Mouse (Mus musculus): ENCODE measurements around the gene Sc5d. TPM values are rescaled to one million over a fixed set of nuclear protein-coding genes. Genes with fewer than 3 reads are reported as not detected.
A peak's percentile ranks its signal among the peaks of the same experiment; 100 is the strongest.

Gene Sc5d
- polyA plus RNA-seq, 1 experiment: 59.5 TPM

GRCm38 (mm10) chr9:42260481-42260880, 3.6 kb downstream of the Sc5d start:
- DNase-seq (ENCODE audit: low spot score): no peak

- no peak for DNase-seq (ENCODE audit: low spot score)
These were observed 14.9 kb downstream of the Sc5d start for GRCm38 (mm10) chr9:42249112-42249511.

GRCm38 (mm10) chr9:42246688-42247087, 17.4 kb downstream of the Sc5d start:
- no peak for DNase-seq (ENCODE audit: low spot score)

- no peak for DNase-seq (ENCODE audit: low spot score)
These were observed 19.9 kb downstream of the Sc5d start for GRCm38 (mm10) chr9:42244173-42244572.

GRCm38 (mm10) chr9:42241021-42241420, 23.0 kb downstream of the Sc5d start:
- DNase-seq (ENCODE audit: low spot score): no peak

- no peak for DNase-seq (ENCODE audit: low spot score)
These were observed 23.5 kb downstream of the Sc5d start for GRCm38 (mm10) chr9:42240583-42240992.

- no peak for DNase-seq (ENCODE audit: low spot score)
These were observed 25.2 kb downstream of the Sc5d start for GRCm38 (mm10) chr9:42238827-42239226.

GRCm38 (mm10) chr9:42231116-42231515, 32.9 kb downstream of the Sc5d start:
- no peak for DNase-seq (ENCODE audit: low spot score)

GRCm38 (mm10) chr9:42230333-42230732, 33.7 kb downstream of the Sc5d start:
- no peak for DNase-seq (ENCODE audit: low spot score)

GRCm38 (mm10) chr9:42229465-42230110, 34.5 kb downstream of the Sc5d start:
- DNase-seq (ENCODE audit: low spot score): no peak

GRCm38 (mm10) chr9:42227804-42228203, 36.3 kb downstream of the Sc5d start:
- DNase-seq (ENCODE audit: low spot score): no peak

GRCm38 (mm10) chr9:42219001-42219660, 44.9 kb downstream of the Sc5d start:
- DNase-seq (ENCODE audit: low spot score): no peak

GRCm38 (mm10) chr9:42217685-42218084, 46.4 kb downstream of the Sc5d start:
- DNase-seq (ENCODE audit: low spot score): peak; percentile 36

GRCm38 (mm10) chr9:42214116-42214515, 49.9 kb downstream of the Sc5d start:
- DNase-seq (ENCODE audit: low spot score): no peak

- no peak for DNase-seq (ENCODE audit: low spot score)
These were observed 50.9 kb downstream of the Sc5d start for GRCm38 (mm10) chr9:42213142-42213541.

- no peak for DNase-seq (ENCODE audit: low spot score)
These were observed 54.4 kb downstream of the Sc5d start for GRCm38 (mm10) chr9:42209666-42210065.

- DNase-seq (ENCODE audit: low spot score): no peak
These were observed 55.6 kb downstream of the Sc5d start for GRCm38 (mm10) chr9:42208463-42208862.

GRCm38 (mm10) chr9:42206750-42207149, 57.3 kb downstream of the Sc5d start:
- no peak for DNase-seq (ENCODE audit: low spot score)

GRCm38 (mm10) chr9:42202271-42202670, 61.8 kb downstream of the Sc5d start:
- no peak for DNase-seq (ENCODE audit: low spot score)
